Mouse (Mus musculus) left cerebral cortex, adult 11 months (tissue): ENCODE data around the gene Vipr2.

Experiments
- DNase-seq: peaks from one replicate; pipeline ENCODE4 v3.0.0; 2022; ENCODE audit warnings: low spot score

Vipr2 gene

DNA sequence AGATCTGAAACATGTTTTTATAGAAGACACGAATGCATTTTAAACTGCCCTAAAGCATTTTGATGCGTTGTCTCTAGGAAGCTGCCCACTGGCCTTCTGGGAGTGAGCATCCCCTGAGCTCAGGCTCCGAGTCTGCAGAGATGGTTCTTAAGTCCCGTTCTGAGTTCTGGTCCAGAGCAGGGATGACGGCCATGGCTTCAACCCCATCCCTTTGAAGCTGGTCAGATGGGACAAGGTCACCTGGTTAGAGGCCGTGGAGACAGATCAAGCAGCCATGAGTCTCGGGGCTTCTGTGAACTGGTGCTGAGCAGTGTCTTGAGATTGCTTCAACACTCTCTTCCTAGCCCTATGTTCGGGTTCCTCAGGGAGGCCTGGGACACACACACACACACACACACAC is 19.6 kb downstream of the Vipr2 start:
- no peak for DNase-seq

DNA sequence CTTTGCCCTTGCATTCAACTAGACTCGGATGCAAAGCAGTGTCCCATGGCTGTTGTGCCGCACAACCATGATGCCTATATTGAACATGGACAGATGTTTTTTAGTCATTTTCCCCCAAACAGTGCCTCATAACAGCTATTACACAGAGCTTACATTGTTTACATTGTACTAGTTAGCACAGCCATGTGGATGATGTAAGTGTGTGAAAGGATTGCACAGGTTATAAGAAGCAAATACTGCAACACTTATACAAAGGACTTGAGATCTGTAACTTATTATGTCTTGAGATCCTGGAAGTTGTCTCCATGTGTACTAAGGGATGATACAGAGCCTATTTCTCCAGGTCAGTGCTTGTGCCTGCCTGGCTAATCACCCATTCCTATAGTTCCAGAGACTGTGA is 24.4 kb downstream of the Vipr2 start:
- no peak for DNase-seq

DNA sequence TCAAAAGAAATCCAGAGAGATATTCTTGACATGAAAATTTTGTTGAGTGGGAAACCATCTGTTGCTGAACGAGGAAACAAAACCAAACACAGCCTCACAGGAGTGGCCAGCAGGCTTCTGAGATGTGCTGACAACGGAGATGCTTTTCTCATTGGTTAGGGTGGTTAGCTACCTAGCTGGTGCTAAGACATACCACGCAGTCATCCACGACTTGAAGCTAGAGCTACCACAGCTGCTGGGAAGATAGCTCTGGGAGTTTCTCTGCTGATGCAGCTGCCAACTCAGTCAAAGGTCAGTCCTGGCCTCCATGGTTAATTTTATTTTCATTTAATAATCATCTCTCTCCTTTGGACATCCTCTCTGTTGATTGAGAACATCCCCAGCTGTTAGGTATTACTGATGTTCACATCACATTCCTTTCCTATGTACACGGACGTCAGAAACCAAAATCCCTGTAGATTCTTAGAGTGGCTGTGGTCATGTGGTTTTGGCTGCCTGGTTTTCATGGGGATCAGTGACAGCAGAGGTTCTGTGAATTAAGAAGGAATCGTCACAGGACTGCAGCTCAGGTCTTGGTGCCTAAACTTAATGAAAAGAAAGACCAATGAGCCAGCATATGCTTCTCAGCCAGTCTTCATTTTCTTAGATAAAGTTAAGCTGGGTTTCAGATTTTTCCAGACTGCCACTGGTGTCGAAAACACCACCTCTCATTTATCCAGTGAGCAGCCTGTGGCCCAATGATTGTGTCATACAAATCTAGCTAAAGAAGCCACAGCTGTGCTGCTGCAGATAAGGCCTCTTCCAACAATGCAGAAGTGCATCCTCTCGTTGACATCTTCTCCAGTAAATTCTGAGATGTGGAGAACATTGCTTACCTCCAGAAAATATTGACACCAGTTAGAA is 32.2 kb downstream of the Vipr2 start:
- no peak for DNase-seq

DNA sequence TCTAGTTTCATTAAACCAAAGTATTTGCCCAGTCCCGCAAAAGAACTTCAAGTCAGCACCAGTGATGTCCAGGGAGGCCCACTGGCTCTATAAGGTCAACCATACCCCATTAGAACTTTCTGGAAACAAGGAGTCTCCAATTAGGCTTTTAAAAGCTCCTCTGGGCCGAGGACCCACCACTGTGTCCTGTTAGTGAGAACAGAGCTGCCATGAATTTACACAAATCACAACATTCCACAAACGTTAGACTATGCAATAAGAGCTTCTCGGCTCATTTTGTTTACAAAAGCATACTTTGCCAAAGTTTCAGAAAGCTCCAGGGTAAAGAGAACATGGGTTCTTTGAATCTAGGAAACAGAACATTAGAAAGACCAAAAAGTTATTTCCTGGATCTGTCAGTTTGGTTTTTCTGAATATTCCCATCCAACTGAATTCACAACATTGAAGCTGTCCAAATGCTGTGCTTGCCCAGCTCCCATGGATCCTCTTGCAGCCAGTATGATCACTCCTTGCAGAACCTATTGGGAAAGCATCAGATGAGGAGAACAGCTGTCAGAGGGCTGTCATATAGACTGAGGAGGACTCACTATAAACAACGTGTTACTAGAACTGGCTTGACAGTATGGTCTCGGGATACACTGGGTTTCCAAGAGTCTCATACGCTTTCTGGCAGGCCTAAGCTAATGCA is 33.6 kb downstream of the Vipr2 start:
- no peak for DNase-seq

DNA sequence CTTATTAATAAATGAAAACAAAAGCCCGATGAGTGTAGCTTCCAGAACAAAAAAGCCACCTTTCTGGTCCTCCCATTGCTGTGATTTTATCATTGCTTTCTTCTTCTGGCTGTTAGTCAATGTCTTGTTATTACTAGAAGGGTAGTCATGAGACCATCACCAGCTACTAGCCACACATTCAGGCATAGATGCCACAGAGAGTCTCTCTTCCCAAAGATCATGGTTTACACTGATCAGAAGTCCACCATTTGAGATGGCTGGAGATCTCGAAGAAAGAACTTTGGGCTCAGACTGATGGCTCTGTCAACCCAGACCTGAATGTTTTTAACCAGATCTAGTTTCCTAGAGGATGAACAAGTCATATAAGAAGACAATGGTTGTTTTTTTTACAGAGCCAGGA is 38.3 kb downstream of the Vipr2 start:
- no peak for DNase-seq

DNA sequence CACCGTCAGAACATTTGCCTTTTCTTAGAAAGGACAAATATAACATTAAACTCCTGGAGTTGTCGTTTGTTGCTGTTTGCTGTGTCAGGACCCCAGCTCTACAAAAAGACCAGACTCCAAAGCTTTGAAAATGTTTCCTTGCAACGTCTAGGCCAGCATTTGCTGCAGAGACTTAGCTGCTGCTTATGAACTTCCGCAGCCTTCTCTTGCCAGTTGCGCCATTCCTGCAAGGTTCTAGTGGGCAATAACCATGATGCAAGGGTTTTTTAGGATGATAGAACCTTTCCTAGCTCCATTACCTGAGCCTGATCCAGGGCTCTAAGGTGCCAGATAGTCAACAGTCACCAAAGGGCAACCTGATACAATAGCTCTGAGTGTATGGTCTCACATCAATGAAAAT is 38.9 kb downstream of the Vipr2 start:
- DNase-seq = no peak

DNA sequence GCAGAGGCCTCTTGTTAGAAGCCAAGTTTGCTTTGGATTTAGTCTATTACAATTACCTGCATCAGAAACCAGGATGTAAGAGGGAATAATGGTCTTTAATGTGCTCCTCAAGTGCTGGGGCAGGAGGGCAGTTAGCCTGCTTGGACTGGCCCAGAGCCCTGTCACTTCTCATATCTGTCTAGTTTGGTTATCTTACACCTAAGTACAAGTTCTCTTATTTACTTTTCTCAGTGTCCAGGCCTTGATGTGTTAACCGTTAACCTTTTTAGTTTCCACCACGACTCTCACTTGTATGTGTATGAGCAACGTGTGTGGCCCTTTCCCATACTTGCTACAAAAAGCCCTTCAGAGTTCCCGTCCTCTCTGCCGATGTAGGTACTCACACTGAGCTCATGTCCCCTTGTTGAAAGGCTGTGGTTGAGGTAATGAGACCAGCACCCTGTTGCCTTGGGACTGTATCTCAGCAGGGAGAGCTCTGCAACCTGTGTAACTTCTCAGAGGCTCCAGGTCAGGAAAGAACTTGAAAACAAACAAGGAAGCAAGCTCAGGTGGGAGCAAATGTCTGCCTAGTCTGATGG is 39.9 kb downstream of the Vipr2 start:
- no peak for DNase-seq

DNA sequence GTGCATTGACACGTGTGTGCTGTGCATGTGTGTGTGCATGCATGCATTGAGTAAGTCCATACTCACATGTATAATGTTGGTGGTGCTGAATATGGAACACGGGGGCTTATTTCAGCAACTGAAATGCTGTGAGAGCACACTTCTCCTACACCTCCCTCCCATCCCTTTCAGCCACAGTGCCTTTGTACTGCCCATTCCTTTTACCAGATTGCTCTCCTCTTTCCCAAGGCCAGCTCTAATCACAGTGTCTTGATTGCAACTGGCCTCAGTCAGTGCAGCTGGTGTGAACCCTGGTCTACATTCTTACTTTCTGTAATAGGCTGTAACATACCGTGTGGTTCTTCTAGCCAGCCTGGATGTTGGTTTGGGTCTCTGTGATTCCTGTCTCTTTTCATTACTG is 41.5 kb downstream of the Vipr2 start:
- DNase-seq = no peak

DNA sequence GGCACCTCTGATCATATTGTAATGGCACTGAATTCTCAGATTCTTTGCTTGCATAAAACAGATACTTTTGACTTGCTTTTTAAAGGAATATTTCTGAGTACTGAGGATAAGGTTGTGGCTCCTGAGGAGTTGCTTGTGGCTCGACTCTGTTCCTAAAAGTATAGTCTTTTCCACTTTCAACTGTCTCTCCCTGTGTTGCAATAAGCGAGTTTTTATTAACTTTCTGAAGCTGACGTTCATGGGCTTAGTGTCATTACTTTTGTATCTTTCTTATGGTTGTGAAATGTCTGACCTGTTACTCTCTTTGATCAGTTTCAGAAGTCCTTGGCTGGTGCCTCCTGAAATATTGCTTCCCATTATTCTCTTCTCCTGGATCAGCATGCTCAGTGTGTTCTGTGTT is 46.3 kb downstream of the Vipr2 start:
- no peak for DNase-seq

DNA sequence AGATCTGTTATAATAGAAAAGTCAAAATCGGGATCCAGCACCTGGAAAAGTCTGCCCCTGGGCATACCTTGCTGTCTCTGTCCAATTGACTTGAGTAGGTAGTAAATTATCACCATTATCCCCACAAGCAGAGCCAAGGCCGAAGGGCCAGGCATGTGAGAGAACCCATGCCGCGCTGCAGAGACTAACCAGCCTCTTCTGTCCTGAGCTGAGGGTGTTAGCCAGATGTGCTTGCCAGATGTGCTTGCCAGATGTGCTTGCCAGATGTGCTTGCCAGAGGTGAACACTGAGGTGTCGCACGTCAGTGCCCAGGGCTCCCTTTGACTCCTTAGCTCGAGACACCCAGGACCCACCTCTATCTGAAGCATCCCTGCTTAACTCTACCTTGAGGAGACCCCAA is 53.4 kb downstream of the Vipr2 start:
- DNase-seq = no peak

DNA sequence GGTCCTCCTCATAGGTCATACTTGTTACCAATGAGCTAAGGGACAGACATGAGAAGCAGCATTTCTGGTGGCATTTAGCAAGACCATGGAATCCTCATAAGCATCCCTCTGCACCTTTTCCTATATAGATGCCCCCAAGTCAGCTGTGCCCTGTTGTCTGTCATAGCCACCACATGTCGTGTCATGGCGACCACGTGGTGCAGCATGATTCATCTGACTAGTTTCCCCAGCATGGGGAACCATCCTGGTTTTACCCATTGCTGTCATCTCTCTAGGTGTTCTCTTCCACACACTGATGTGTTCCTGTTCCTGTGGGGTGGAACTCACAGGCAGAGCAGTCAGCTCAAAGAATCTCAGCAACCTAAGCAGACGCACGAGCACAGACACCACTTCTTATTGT is 55.4 kb downstream of the Vipr2 start:
- DNase-seq = no peak

DNA sequence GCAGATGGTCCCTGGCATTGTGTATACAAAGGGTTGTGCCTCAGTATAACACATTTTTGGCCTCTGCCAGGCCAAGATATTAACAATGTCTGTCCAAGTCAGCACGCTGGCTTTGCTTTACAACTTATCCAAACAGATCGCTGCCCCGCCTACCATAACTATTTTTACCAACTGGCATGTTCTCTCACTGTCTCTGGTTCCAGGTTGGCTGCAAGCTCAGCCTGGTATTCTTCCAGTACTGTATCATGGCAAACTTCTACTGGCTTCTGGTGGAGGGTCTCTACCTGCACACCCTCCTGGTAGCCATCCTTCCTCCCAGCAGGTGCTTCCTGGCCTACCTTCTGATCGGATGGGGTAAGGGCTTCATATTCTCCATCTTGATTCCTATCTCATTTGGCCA is 58.4 kb downstream of the Vipr2 start:
- no peak for DNase-seq

DNA sequence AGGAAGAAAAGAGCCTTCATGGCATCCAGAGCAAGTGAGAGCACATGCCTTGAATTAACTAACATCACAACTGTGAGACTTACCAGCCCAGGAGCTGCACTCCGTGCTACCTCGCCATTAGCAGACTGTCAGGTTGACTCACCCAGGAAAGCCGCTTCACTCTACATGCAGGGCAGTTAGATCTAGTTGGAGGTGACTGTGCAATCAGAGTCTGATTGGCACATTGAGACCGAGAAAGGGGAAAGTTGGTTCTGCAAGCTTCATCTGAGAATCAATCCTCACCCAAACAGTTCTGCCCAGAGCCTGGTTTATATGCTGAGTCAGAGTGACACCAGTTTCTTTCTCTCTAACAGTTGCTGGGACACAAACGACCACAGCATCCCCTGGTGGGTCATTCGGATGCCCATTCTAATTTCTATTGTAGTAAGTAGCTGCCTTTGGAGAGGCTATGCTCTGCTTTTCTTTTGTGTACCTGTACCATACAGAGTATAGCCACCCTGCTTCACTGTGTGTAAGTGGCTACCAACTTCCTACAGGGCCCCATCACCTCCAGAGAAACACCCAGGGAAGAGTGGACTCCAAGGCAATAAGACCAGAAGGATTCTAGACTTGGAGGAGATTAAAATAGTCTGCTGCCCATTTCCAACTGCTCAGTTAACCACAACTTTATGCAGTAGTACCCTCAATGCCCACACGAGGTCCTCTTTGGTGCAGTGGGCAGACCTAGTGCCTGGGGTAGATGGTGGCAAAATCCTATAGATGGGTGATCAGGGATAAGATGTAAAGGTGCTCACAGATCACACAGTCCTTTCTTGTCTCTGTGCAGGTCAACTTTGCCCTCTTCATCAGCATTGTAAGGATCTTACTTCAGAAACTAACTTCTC is 61.0 kb downstream of the Vipr2 start:
- no peak for DNase-seq

DNA sequence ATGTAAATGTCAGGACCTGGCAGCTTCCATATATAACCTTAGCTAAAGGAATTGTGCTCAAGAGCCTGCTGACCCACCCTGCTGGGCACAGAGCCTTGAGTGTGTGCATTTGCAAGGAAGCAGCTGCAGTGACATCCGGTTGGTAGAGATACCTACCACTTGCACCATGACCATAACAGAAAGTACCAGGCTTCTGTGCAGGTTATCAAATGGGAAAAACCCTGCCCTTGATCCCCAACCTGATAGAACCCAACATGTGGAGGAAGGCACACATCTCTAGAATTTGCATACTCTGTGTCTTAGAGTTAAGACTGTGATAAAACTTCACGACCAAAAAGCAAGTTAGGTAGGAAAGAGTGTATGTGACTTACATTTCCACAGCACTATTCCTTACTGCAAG is 63.1 kb downstream of the Vipr2 start:
- no peak for DNase-seq

DNA sequence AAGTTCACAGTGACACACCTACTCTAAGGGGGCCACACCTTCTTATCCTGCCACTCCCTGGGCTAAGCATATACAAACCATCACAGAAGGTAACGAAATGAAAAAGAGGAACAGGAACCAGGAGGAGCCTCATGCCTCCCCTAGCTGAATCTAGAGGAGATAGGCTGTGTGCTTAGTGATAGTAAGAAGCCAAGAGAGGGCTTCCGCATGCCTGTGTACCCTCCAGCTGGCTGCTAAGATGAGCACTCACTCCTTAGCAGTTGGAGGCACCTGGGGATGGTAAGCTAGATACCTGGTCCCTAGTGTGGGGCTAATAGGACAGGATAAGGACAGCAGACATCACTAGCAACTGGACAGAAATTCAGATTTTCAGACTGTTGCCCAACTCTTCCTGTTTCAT is 64.3 kb downstream of the Vipr2 start:
- DNase-seq = no peak

DNA sequence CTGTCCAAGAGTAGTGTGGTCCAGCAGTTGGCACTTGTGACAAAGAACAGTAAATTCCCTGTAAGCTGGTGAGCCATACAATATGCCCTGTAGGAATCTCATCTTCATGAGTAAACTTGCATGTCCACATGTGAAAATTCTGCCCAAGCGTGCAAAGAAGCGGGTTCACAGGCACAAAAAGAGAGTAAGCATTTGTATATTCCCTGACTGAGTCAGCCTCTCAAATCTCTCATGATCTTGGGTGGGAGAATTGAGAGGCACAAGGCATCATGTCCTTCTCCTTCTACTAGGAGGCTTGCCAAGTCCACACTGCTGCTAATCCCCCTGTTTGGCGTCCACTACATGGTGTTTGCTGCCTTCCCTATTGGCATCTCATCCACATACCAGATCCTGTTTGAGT is 64.9 kb downstream of the Vipr2 start:
- no peak for DNase-seq

DNA sequence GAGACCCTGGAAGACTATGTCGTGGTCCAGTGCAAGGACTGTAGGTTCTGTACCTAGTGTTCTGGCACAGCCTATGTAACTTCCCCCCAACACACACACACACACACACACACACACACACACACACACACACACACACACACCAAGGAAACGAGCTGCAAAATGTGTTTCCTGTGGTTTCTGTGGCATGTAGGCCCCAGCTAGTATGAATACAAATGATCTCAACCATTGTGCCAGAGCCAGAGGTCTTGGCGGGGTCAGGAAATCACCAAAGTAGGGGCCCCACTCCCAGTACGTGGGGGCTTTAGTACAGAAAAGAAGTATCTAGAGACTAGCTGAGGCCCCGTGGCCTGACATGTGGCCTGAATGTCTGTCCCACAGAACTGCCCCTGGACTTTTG is 67.7 kb downstream of the Vipr2 start:
- no peak for DNase-seq

DNA sequence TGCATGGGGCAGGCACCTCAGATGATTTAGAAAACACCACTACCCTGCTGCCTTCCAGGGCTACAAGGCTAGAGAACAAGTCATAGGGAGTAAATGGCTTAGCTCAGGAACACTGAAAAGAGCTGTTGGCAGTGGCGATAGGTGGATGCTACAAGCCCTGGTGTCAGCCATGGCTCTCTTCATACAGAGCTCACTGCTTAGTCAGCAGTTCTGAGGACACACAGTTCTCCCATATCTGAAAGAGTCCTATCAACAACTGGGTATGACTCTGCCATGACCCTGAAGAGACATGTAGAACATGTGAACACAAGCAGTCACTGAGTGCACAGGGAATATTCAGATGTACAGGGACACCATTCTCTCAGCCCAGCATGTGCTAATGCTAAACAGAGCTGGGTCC is 68.2 kb downstream of the Vipr2 start:
- no peak for DNase-seq

DNA sequence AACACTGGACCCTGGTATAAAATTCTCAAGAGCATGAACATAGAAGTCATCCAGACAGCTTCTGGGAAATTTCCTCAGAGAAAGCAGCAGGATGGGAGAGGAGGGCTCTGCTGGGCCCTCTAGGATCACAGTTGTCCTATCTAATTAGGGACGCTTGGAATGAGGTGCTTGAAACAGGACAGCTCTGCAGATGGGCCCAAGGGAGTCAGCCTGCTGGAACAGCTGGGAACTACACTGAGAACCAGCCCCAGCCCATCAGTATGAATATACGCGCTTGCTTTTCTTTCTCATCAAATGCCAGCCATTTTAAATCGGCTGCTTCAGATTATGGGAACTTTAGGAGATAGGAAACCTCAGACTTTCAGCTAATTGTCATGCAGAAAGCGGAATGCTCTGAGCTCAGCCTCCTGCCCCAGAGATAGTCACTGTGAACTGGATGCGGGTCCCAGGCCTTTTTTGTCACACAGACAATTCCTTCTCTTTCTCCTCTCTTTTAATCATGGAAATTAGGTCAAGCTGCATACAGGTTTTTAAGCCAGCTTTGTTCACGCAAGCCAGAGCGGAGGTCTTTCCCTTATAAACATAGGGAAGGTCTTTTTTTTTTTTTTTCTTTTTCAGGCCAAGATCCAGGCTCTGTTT is 69.6 kb downstream of the Vipr2 start:
- DNase-seq = no peak

DNA sequence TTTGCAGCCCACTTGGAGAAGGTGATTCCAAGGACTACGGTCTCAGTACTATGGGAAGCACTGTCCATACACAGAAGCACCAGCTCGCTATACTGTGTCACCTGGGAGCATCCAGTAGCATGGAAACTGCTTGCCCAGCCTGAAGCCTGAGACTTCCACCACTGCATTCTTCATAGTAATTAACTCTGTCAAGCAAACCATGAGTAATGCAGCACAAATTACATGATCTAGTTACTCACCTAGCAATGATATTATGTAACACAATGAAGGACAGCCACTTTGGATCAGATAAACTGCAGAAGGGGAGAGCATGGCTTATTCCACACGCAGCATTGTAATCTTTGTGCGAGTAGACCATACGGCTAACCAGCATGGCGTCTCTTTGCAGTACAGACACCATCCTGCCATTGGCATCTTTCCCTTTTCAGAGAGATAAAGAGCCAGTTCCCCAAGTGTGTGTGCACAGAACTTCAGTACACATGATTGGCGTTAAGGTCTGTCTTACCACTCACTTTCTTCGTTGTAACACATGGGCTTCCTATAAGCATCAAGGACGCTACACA is 75.4 kb downstream of the Vipr2 start:
- DNase-seq = no peak

DNA sequence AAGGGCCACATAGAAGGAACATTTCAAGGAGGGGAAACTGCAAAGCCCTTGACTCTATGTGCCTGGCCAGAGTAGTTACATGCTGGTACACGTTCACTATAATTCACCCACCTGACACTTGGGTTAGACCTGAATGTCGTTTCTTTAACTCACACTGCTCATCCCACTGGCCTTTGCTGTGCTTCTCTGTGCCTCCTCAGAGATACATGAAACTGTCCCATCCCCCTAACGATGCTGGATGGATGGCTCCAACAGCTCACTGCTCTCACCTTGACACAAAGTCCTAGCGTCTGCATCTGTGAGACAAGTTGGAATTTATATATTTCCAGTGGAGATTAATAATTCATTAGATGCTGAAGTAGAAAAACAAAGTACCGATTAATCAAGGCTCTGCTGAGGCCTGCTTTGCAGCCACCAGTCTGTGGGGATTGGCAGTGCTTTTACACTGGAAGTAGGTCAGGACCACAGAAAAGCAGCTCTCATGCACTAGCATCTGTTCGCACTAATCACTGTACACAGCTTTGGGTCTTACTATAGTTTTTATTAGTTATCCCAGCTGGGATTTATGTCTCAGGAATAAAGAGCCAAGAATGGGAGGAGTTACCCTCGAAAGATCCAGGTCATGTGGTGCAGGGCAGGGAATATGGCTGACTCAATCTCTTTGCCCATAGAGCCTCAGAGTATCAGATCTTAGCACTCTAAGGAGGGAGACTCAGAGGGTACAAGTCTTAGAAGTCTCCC is 79.4 kb downstream of the Vipr2 start:
- no peak for DNase-seq
